Mouse (Mus musculus) embryo, embryonic 10.5 days (tissue): ENCODE data around the gene Kdm1a.

Experiments
- DNase-seq: peaks from one replicate; pipeline ENCODE4 v3.0.0-alpha.2; 2015; ENCODE audit warnings: low spot score

Kdm1a gene

GRCm38 (mm10) chr4:136602568-136602967 lies at the start of gene Kdm1a:
Gene Kdm1a (minus strand): TSS chr4:136602723.
- DNase-seq: peak; percentile 96

- DNase-seq: no peak
Observed at GRCm38 (mm10) chr4:136651882-136652527, 49.5 kb upstream of the Kdm1a start.

GRCm38 (mm10) chr4:136651357-136651811 lies 48.9 kb upstream of the Kdm1a start:
- DNase-seq: peak; percentile 74

GRCm38 (mm10) chr4:136650261-136650660 lies 47.7 kb upstream of the Kdm1a start:
- DNase-seq: no peak

GRCm38 (mm10) chr4:136649480-136650196 lies 47.1 kb upstream of the Kdm1a start:
- DNase-seq: no peak

- DNase-seq: peak; percentile 84
Observed at GRCm38 (mm10) chr4:136648922-136649479, 46.5 kb upstream of the Kdm1a start.

- peak; percentile 82 for DNase-seq
Observed at GRCm38 (mm10) chr4:136638890-136639289, 36.4 kb upstream of the Kdm1a start.

- peak; percentile 25 for DNase-seq
Observed at GRCm38 (mm10) chr4:136638230-136638750, 35.8 kb upstream of the Kdm1a start.

GRCm38 (mm10) chr4:136637563-136638229 lies 35.2 kb upstream of the Kdm1a start:
- peak; percentile 57 for DNase-seq

- no peak for DNase-seq
Observed at GRCm38 (mm10) chr4:136636983-136637562, 34.5 kb upstream of the Kdm1a start.

- no peak for DNase-seq
Observed at GRCm38 (mm10) chr4:136636511-136636910, 34.0 kb upstream of the Kdm1a start.

- no peak for DNase-seq
Observed at GRCm38 (mm10) chr4:136635995-136636394, 33.5 kb upstream of the Kdm1a start.

- no peak for DNase-seq
Observed at GRCm38 (mm10) chr4:136631237-136631994, 28.9 kb upstream of the Kdm1a start.

GRCm38 (mm10) chr4:136626590-136626989 lies 24.1 kb upstream of the Kdm1a start:
- DNase-seq: no peak

- DNase-seq: no peak
Observed at GRCm38 (mm10) chr4:136622388-136622787, 19.9 kb upstream of the Kdm1a start, which contains the start of gene Lactbl1. Gene Lactbl1 (plus strand): TSS chr4:136622621.

GRCm38 (mm10) chr4:136621956-136622355 lies 19.4 kb upstream of the Kdm1a start:
- DNase-seq: no peak

GRCm38 (mm10) chr4:136621336-136621735 lies 18.8 kb upstream of the Kdm1a start:
- DNase-seq: peak; percentile 91

- DNase-seq: no peak
Observed at GRCm38 (mm10) chr4:136613657-136614056, 11.1 kb upstream of the Kdm1a start.

- no peak for DNase-seq
Observed at GRCm38 (mm10) chr4:136610387-136610856, 7.9 kb upstream of the Kdm1a start, which contains the start of gene Tex46. Gene Tex46 (plus strand): TSS chr4:136610437.

- DNase-seq: no peak
Observed at GRCm38 (mm10) chr4:136605756-136606485, 3.4 kb upstream of the Kdm1a start.
